Mouse (Mus musculus) cerebellum, adult (tissue): Measurements from ENCODE around the gene Kcnq1.
A peak's percentile ranks its signal among the peaks of the same experiment; 100 is the strongest.

Experiments used
- ATAC-seq: cut with Nextera tagmentation; 2 replicates; pipeline ENCODE4 v1.9.2; 2017; ENCODE audit warnings: mild to moderate bottlenecking, moderate library complexity, mixed read lengths; ENCODE audit not compliant: insufficient number of reproducible peaks, low FRiP score, low TSS enrichment

Kcnq1 gene

DNA sequence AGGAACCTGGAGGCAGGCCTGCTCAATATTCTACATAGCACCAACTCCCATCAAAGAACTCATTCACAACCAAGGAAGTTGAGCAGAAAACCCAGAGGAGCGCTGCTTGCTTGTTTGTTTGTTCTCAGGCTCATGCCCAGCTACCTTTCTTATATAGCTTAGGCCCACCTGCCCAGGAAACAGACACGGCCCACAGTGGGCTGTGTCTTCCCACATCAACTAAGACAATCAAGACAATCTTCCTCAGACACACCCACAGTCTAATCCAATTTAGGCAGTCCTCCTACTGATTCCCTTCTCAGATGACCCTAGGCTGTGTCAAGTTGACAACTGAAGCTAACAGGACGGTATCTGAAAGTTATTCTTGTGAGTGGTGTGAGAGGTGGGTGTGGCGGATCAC lies at the start of gene Kcnq1:
TSS of gene Kcnq1 (plus strand) at position 301 of the 400 bp plus-strand sequence.
- ATAC-seq: no peak

- no peak for ATAC-seq
These were observed 49.1 kb upstream of the Kcnq1 start for GRCm38 (mm10) chr7:143057023-143057422.

- no peak for ATAC-seq
These were observed 48.4 kb upstream of the Kcnq1 start for GRCm38 (mm10) chr7:143057667-143058220.

- ATAC-seq: no peak
These were observed 47.9 kb upstream of the Kcnq1 start for GRCm38 (mm10) chr7:143058221-143058697.

- ATAC-seq: no peak
These were observed 46.8 kb upstream of the Kcnq1 start for GRCm38 (mm10) chr7:143059202-143059870.

GRCm38 (mm10) chr7:143062704-143063103 lies 43.5 kb upstream of the Kcnq1 start:
- ATAC-seq: no peak

DNA sequence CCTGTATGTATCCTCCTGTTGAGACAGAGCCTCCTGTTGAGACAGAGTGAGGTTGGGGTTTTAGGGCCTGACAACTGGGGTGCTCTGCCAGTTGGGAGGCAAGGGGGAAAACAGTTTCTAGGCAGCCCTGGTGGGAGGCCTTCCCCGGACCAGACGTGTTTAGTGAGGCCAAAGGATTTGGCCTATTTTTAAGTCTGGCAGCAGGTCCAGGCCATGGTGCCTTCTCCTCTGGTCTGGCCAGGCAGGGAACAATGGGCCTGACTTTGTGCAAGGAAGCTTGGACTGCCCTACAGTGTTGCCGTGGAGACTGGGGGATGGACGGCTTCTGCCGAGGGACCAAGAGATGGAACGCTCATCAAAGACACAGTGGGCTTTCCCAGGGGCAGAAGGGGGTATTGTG lies 41.9 kb upstream of the Kcnq1 start:
- ATAC-seq: no peak

DNA sequence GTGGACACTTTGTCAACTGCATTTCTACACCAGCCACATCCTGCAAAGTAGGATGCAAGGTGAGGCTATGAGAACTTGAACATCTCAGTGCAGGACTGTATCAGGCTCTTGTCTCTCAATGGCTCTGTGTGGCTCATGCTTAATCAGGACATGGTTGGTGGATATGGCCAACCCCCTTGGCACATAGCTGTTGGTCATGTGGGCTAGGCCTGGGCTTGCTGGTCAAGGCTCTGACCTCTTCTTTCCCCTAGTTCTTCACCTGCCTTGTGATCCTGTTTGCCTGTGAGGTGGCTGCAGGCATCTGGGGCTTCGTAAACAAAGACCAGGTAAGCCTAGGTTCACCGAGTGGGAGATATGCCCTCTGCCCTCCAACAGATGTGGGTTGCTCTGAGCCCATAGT lies 40.5 kb upstream of the Kcnq1 start:
- no peak for ATAC-seq

DNA sequence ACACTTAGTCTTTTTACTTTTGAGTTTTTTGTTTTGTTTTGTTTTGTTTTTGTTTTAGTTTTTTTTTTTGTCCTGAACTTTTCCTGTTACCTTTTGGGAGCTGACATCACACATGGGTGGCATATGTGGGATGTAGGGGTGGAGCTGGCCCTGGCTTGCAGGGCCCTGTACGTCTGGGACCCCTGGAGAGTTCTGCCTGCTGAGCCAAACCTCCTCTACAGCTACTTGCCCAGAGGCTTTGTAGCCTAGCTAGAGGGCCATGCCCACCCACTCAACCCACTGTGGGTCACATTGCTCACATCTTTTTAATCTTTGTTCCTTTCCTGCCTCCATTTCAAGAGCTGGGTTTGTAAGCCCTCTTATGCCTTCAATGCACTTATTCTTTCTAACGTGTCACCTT lies 38.7 kb upstream of the Kcnq1 start:
- ATAC-seq: no peak

DNA sequence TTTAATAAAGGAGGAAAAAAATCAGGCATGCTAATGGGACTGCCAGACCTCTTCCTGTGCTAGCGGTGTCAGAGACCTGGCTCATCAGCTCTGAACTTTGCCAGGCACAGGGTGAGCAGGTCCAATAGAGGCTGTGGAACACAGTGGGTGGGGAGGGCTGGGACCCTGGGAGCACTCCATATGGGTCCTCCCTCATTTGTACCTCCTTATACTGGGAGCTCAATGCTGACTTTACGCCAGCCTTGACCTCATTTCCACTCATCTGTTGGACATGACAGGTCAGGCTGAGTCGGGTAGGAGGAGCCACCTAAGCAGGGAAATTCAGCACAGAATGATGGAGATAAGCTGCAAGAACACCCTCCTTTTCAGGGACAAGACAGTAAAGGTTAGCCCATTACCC lies 38.3 kb upstream of the Kcnq1 start:
- ATAC-seq: no peak

GRCm38 (mm10) chr7:143068316-143068881 lies 37.8 kb upstream of the Kcnq1 start:
- no peak for ATAC-seq

- peak; percentile 90 for ATAC-seq
These were observed 37.1 kb upstream of the Kcnq1 start, which contains the start of gene Tssc4 for GRCm38 (mm10) chr7:143068882-143069591. Gene Tssc4 (plus strand): TSS chr7:143069249.

GRCm38 (mm10) chr7:143069751-143070400 lies 36.3 kb upstream of the Kcnq1 start:
- ATAC-seq: no peak

- no peak for ATAC-seq
These were observed 35.6 kb upstream of the Kcnq1 start for GRCm38 (mm10) chr7:143070506-143071070.

DNA sequence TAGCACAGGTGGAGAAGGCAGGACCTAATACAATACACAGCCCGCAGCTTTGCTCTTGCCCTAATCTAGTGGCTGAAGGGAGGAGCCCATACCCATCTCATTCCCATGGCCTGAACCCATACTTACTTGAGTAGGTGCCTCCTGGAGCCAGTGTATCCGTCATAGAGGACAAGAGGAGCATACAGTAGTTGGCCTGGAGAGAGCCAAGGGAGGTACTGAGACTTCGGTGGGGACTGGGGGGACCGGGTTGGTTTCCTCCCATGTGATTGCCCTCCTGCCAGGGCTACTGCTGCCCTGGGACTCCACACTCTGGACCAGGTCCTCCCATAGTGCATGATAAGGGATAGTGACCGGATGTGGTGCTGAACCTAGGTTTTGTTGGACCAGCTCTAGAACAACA lies 33.6 kb upstream of the Kcnq1 start:
- no peak for ATAC-seq

- ATAC-seq: no peak
These were observed 33.1 kb upstream of the Kcnq1 start for GRCm38 (mm10) chr7:143073086-143073485.

GRCm38 (mm10) chr7:143075394-143075793 lies 30.8 kb upstream of the Kcnq1 start:
- no peak for ATAC-seq

GRCm38 (mm10) chr7:143077351-143077750 lies 28.8 kb upstream of the Kcnq1 start:
- no peak for ATAC-seq

DNA sequence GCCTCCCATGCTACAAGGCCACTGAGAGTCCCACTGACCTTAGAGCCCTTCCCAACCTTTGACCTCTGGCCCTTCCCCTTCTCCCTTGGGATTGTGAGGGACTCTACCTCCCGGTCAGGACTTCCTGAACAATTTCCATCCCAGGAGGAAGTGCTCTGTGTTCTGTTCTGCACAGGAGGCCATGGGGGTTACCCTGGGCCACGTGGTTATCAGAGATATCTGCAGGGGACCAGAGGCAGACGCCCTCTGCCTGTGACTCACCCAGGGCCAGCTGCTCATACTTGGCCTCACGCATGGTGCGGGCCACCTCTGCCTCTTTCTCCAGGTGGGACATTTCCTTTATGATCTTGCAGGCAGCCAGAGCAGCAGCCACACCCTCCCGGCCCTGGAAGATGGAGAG lies 24.1 kb upstream of the Kcnq1 start:
- no peak for ATAC-seq

- ATAC-seq: no peak
These were observed 22.5 kb upstream of the Kcnq1 start for GRCm38 (mm10) chr7:143083708-143084107.
